Mouse (Mus musculus): ENCODE results near the gene Trim65. TPM values are rescaled to one million over a fixed set of nuclear protein-coding genes. Genes with fewer than 3 reads are reported as not detected.

Gene Trim65
- 16.1 and 17.8 TPM in 2 replicates for polyA plus RNA-seq (2012; rRNA removed)

DNA sequence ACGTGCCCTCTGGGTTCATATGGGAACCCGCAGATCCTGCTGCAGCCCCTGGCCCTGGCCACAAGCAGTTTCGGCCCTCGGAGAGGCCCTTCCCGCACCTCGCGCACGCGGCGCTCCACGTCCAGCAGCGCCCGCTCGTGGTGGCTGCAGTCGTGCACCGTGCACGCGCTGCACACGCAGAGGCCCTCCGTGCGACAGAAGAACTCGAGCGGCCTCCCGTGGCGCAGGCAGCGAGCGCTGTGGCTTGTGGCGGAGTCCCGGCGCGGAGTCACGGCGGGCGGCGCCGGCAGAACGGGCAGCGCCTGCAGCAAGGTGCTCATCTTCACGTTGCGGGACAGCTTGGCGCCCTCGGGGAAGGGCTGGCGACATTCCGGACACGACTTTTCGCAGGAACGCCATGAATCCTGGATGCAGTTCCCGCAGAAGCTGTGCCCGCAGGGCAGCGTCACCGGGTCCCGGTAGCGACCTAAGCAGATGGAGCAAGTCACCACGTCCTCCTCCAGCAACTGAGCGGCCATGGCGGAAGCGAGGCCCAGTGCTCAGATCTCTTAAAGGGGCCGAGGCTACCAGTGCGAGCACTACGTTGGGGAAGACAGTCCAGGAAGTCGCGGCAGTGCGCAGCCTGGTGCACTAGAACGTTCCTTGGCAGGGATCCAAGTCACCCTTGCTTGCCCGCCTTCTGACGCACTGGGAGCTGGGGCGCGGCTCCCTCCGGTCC, at the start of gene Trim65:
Gene Trim65 (minus strand): TSS at position 641 of the 718 bp plus-strand sequence.

DNA sequence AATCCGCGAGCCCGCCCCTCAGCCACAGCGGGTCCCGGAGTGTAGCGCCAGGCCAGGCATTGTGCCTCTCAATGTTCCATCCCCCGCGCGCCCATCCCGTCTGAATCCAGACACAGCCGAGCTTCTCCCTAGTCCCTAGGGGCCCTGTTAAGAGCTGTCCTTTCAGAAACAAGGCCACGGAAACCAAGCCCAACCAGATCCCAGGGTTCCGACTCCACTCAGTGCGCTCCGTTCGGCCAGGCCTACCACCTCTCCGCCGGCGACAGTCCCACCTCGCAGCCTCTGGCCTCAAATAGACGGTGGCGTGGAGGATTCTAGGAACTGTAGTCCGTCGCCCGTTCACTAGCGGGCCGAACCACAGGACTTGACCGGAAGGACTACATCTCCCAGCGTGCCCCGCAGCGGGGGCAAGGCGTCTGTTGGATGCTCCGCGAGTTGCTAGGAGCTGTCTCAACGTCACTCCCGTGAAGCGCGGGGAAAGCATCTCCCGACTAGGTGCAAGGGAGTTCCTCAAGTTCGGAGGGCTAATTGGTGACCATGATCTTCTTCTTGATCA, 37.0 kb upstream of the Trim65 start, which contains the start of gene Fbf1:
Gene Fbf1 (minus strand): TSS at position 283 of the 556 bp plus-strand sequence.

GRCm38 (mm10) chr11:116138468-116139138, 7.7 kb upstream of the Trim65 start, which contains the start of gene Mrpl38:
Gene Mrpl38, minus strand, starts transcription at chr11:116138868.

GRCm38 (mm10) chr11:116127156-116127980, 3.6 kb downstream of the Trim65 start, which contains the start of gene Trim47:
Gene Trim47, minus strand, starts transcription at chr11:116127210.

DNA sequence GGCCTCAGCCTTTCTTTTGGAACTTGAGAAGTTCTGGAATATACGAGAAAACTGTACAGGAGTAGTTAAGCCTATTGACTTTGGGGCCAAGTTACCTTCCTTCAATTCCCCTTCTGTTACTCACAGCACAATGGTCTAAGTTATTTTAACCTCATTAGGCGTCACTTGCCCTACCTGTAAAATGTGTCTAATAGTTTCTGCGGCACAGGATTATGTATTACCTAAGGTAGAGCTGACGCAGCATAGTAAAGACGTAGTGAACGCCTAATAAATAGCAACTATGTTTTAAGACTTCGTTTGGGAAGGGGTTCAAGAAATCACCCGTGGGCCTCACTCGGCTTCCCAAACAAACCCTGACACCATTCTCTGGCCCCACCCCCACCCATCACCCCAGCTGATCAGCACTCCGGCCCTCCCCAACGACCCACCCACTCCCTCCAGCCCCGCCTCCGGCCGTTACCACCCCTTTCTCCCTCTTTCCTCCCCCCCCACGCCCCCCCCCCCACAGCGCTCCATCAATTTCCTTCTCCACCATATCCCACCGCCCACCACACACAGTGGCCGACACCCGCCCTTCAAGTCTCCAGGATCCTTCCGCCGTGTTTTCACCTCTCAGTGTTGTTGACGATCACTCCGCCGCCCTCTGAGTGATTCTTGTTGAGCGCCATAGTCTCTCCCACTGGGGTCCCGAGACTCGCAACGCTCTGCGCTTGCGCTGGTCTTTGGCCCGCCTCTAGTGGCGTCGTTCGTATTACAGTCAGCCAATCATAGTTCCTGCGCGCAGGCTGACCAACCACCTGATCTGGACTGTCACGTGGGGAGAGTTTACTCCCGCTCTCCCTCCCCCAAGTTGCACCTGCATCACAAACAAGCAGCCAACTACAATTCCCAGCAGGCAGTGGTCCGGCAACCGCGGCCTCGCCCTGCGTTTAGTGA, 44.4 kb downstream of the Trim65 start, which contains the start of gene Wbp2:
Gene Wbp2 (minus strand): TSS at position 738 of the 936 bp plus-strand sequence.

DNA sequence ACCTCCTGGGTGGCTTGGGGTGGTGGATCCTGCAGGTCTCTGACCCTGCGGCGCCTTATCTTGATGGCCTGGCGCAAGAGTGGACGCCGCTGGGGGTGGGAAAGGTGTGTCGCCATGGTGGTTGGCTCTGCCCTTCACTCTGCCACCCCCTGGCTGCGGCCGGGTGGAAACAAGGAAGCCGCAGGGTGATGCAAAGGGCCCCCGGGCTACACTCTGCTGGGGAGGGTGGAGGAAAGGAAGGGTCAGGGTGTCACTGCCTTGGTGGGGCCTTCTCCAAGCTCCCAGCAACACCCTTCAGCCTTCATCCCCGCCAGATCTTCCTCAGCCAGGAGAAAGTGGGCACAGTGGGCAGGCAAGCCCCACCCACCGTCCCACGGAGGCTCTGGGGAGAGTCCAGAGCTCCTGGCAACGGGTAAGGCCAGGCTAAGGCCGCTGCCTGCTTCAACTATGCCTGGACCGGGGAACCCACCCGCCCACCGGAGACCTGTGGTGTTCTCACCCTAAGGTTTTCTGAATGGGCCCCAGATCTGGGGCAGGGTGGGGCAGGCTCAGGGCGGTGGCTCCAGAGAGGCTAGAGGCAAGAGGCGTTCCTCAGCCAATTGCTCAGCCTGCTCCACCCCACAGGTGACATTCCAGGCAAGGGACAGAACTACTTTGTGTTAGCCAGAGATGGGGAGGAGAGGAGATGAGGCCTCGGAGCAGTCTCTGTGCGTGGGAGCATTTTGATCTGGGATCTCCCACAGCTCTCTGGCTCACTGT, 53.3 kb downstream of the Trim65 start, which contains the start of gene Unc13d:
Gene Unc13d (minus strand): TSS at position 516 of the 759 bp plus-strand sequence.

Other genes starting within 250 kb of the Trim65 start
- gene Smim5, start 231.2 kb downstream of the Trim65 start, polyA plus RNA-seq (2012; rRNA removed) = 11.2 and 12.7 TPM in 2 replicates
- 0.61 and 0.83 TPM in 2 replicates for gene Smim6, start 219.1 kb downstream of the Trim65 start, polyA plus RNA-seq (2012; rRNA removed)
- gene Sap30bp, start 197.8 kb downstream of the Trim65 start, polyA plus RNA-seq (2012; rRNA removed) = 48.2 and 49.0 TPM in 2 replicates
- gene Recql5, start 197.7 kb downstream of the Trim65 start, polyA plus RNA-seq (2012; rRNA removed) = 20.5 and 28.0 TPM in 2 replicates
- gene Itgb4, start 156.4 kb downstream of the Trim65 start, polyA plus RNA-seq (2012; rRNA removed) = 14.6 and 16.3 TPM in 2 replicates
- gene Galk1, start 118.4 kb downstream of the Trim65 start, polyA plus RNA-seq (2012; rRNA removed) = 122 and 133 TPM in 2 replicates
- 164 and 167 TPM in 2 replicates for gene H3f3b, start 103.2 kb downstream of the Trim65 start, polyA plus RNA-seq (2012; rRNA removed)
- gene Unk, start 100.8 kb downstream of the Trim65 start, polyA plus RNA-seq (2012; rRNA removed) = 63.2 and 87.9 TPM in 2 replicates
- 17.8 and 23.6 TPM in 2 replicates for gene Unc13d, start 53.2 kb downstream of the Trim65 start, polyA plus RNA-seq (2012; rRNA removed)
- 238 and 344 TPM in 2 replicates for gene Wbp2, start 44.1 kb downstream of the Trim65 start, polyA plus RNA-seq (2012; rRNA removed)
- 72.1 and 83.3 TPM in 2 replicates for gene Trim47, start 3.9 kb downstream of the Trim65 start, polyA plus RNA-seq (2012; rRNA removed)
- 50.6 and 52.5 TPM in 2 replicates for gene Mrpl38, start 7.7 kb upstream of the Trim65 start, polyA plus RNA-seq (2012; rRNA removed)
- 40.9 and 43.2 TPM in 2 replicates for gene Fbf1, start 37.0 kb upstream of the Trim65 start, polyA plus RNA-seq (2012; rRNA removed)
- 27.9 and 37.2 TPM in 2 replicates for gene Ten1, start 67.7 kb upstream of the Trim65 start, polyA plus RNA-seq (2012; rRNA removed)
- gene Acox1, start 67.9 kb upstream of the Trim65 start, polyA plus RNA-seq (2012; rRNA removed) = 31.6 and 41.8 TPM in 2 replicates
- 2.8 and 3.7 TPM in 2 replicates for gene Evpl, start 106.9 kb upstream of the Trim65 start, polyA plus RNA-seq (2012; rRNA removed)
- 51.8 and 68.0 TPM in 2 replicates for gene Srp68, start 143.1 kb upstream of the Trim65 start, polyA plus RNA-seq (2012; rRNA removed)
- 3.4 and 3.8 TPM in 2 replicates for gene Galr2, start 149.8 kb upstream of the Trim65 start, polyA plus RNA-seq (2012; rRNA removed)
- 34.9 and 36.3 TPM in 2 replicates for gene Exoc7, start 176.1 kb upstream of the Trim65 start, polyA plus RNA-seq (2012; rRNA removed)
- gene Foxj1, start 204.3 kb upstream of the Trim65 start, polyA plus RNA-seq (2012; rRNA removed) = 121 and 144 TPM in 2 replicates